Mouse (Mus musculus) heart, adult 18-20 months (tissue): ENCODE data around the gene Erap1. TPM values are rescaled to one million over a fixed set of nuclear protein-coding genes. Genes with fewer than 3 reads are reported as not detected.
A peak's percentile ranks its signal among the peaks of the same experiment; 100 is the strongest.
"Not testable (repeated sequence)": the region's sequence is repeated elsewhere in the genome, so short reads cannot be mapped to it uniquely, and the experiment has no call there.

ENCODE experiments used
- DNase-seq, 2 experiments: peaks; one replicate each; pipeline ENCODE4 v3.0.0; 2021 to 2022; ENCODE audit warnings: mixed read lengths in 1 of 2
- long read RNA-seq, 2 experiments: library from polyadenylated mRNA; stranded (forward); transcript quantifications; one replicate each; pipeline ENCODE4 v2.0.0; 2021
- total RNA-seq, 2 experiments: library from RNA; stranded (reverse); gene quantifications; 2 replicates each; pipeline ENCODE4 v1.2.3; 2021

Gene Erap1
- 10 to 100 TPM; 44.6 to 52.3 TPM for total RNA-seq
- long read RNA-seq, experiment 1, full-length matches to known transcripts = 6 of 11 reads
- long read RNA-seq, experiment 1, partial matches to known transcripts = 3 of 11 reads
- long read RNA-seq, experiment 1, other reads (novel, unspliced or antisense) = 2 of 11 reads
- long read RNA-seq, experiment 2, full-length matches to known transcripts = 3 of 12 reads
- long read RNA-seq, experiment 2, partial matches to known transcripts = 4 of 12 reads
- long read RNA-seq, experiment 2, other reads (novel, unspliced or antisense) = 5 of 12 reads

DNA sequence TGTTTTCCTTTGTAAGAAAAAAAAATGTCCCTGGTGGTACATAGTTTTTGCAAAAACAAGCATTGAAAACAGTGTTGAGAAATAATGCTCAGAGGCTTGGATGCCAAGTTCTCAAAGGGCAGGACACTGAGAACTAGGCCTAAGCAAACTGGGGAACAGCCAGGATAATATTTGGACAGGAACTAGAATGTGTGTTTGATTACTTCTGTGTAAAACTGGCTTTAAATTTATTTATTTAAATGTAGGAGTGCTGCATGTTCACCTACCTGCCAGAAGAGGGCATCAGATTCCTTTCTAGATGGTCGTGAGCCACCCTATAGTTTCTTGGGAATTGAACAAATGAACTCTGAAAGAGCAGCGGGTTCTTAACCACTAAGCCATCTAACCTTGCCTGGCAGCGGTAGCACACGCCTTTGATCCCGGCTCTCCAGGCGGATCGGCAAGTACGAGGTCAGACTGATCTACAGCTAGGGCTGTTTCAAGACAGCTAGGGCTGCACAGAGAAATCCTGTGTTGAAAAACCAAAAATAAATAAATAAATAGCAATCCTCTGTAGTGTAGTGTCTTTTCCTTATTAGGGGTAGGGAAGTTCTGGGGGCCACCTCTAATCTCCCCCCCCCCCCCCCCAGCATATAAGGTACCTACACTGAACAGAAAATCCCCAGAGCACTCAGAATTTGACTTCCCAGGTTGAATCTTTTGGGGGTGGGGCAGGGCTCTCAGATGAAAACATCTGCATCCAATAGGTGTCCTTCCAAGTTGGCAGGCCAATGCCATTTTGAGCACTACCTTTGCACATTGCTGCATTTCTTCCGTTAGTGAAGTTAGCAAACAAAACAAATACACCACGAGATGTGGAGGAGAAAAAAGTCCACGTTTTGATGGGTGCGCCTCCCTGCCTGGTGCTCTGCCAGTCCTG, at the start of gene Erap1:
Erap1 (plus strand) TSS at position 776 of the 919 bp plus-strand sequence.
- peak; percentile 44 to 60 for DNase-seq

GRCm38 (mm10) chr13:74591401-74591821, 48.0 kb upstream of the Erap1 start:
- peak; percentile 2 to 31 for DNase-seq

- DNase-seq = not testable (repeated sequence)
These were observed 47.5 kb upstream of the Erap1 start for GRCm38 (mm10) chr13:74591828-74592227.

DNA sequence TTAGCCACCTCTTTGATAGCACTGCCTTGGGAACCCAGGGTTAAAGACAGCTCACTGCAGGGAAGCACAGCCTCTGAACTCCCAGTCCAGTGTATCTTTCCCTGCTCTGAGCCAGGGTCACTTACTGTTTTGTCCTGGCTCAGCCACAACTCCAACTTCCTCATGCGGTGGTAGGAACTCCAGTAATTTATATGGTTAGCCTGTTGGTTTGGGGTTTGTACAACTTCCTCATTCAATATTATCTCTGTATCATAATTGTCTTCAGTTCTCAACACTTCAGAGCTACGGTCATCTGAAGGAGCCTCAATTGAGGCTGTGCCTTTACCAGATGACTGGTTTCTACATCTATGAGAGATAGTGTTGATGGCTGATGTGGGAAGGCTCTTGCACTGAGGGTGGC, 42.3 kb upstream of the Erap1 start:
- not testable (repeated sequence) for DNase-seq

- not testable (repeated sequence) for DNase-seq
These were observed 37.6 kb upstream of the Erap1 start for GRCm38 (mm10) chr13:74601776-74602175.

DNA sequence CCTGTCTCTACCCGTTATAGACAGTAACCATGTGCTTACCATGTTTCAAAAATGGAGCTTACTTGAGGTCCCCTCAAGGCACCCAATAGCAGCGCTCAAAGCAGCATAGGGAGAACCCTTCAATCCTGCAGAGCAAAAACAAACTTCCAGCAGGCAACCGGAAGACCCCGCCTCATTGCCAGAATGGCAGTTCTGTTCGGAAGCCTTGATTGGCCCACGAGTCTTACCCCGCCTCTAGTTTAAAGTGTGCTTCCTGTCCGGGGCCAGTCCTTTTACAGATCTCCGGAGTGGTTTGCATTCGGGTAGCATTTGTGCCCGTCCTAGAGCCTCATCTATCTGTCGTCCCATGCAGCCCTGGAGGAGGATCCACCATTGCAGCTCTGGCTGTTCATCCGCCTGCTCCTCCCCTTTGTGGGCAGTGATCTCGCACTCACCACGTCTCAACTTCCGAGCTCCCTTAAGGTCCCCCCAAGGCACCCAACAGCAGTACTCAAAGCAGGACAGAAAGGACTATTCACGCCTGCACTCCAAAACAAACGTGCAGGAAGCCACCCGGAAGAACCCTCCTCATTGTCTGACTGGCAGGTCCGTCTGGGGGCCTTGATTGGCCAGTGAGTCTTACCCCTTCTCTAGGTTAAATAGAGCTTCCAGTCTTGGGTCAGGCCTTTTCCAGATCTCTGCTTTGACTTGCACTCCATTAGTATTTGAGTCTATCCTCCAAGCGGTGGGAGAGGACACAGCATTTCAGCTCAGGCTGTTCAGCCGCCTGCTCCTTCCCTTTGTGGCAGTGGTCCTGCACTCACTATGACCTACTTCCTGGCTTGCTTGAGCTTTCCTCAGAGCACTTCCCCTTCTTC, 22.0 kb upstream of the Erap1 start:
- peak; percentile 89 to 92 for DNase-seq

DNA sequence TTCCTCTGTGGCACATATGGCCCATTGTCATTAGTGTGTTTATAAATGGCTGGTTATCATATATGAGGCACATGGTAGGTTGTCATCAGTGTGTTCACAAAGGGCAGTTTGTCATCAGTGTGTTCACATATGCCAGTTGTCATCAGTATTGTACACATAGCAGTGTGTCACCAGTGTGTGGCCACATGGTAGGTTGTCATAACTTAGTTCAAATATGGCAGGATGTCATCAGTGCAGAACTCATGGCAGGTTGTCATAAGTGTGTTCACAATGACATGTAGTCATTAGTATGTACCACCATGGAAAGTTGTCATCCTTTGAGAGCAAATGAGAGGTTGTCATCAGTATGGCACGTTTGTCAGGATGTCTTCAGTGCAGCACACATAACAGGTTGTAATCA, 7.0 kb upstream of the Erap1 start:
- no peak for DNase-seq

GRCm38 (mm10) chr13:74632857-74633256, 6.5 kb upstream of the Erap1 start:
- DNase-seq = no peak

DNA sequence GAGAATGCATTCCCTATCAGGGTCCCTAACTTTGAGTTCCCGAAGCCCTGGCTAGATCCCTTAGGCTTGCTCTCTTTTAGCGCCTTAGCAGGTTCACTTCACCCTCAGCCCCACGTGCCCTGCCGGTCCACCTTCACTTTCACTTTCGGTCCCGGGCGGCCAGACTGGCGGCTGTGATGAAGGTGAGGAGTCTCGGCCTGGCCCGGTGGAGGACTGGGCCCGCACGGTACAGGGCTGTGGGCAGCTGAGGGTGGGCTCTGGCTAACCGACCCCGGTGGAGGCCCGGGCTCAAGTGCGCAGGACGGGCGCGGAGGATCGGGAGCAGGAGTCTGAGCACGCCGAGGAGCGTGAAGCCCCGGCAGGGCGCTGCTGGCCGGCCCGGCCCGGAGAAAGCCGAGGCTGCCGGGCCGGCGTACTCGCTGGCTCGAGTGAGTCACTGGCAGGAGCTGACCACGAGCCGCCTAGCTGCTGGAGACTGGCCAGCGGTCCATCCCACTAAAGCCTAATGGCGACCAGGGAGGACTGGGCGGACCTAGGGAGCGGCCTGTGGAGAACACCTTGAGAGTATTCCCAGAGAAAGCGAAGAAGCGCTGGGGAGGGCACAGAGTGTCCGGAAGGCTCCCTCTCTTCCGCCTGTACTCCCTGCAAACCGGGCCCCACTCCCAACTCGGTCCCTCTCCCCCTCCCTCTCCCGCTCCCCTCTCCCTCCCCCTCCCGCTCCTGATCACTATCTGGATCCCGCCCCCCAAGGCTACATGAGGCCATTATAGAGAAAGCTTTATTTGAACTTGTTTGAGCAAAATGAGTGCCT, 549 bp downstream of the Erap1 start:
- peak; percentile 88 to 90 for DNase-seq

- not testable (repeated sequence) for DNase-seq
These were observed 1.2 kb downstream of the Erap1 start for GRCm38 (mm10) chr13:74640523-74640920.

DNA sequence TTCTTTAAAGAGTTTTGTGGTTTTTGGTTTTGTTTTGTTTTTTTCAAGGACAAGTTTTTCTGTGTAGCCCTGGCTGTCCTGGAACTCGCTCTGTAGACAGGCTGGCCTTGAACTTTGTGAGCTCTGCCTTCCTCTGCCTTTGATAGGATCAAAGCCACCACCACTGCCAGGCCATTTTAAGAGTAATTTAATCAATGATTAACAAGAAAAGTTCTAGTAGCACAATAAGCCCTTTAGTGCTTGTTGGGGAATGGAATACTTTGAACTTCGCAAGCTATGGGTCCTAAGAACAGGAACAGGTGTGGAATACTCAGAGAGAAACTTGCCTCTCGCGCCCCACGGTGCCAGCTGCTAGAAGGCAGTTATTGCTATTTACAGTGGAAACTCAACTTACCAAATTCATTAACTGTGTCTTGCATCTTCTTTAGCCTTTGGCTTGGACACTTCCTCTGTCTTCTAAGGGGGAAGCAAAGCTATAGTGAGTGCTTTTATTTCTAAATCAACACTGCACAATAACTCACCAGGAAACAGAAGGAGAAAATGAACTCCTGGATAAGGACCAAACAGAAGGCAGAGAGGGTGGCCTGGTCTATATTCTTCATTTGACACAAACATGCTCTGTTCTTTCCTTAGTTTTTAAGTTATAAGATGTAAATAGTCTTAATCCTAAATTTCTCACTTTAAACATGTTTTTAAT, 56.3 kb downstream of the Erap1 start:
- DNase-seq = no peak

DNA sequence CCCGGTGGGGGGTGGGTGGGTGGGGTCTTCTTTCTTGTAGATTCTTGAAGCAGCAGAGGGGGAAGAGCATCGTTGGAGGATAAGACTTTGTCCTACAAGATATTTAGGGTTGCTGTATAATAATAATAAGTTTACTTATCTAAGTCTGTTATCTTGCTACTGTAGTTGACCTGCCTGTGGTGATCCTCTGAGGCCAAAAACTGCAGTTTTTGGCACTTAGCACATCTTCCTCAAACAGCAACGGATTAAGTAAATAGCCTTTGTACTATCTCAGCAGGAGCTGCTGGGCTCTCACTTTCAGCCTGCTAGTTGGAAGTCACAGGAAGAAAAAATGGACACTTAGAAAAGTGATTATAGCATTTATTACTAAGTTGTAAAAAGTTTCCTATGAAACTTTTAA, 56.9 kb downstream of the Erap1 start:
- no peak for DNase-seq

DNA sequence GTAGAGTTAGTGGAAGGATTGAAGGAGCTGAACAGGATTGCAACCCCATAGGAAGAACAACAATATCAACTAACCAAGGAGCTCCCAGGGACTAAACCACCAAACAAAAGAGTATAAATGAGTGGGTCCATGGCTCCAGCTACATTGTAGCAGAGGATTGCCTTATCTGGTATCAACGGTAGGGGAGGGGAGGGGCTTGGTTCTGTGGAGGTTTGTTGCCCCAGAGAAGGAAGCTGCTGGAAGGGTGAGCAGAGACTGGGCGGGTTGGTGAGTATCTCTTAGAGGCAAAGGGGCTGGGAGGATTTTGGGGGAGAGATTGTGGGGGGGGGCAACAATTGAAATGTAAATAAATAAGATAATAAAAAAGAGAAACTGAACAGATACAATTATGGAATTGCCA, 79.6 kb downstream of the Erap1 start:
- DNase-seq = no peak

- no peak for DNase-seq
These were observed 94.4 kb downstream of the Erap1 start for GRCm38 (mm10) chr13:74733726-74734125.

- no peak for DNase-seq
These were observed 96.5 kb downstream of the Erap1 start for GRCm38 (mm10) chr13:74735834-74736233.

GRCm38 (mm10) chr13:74736396-74736795, 97.0 kb downstream of the Erap1 start:
- no peak for DNase-seq
